Mouse (Mus musculus) limb, embryonic 14.5 days (tissue): Measurements from ENCODE around the gene Rhobtb1. TPM values are rescaled to one million over a fixed set of nuclear protein-coding genes. Genes with fewer than 3 reads are reported as not detected.

Source experiments
- ATAC-seq: fragments of 200-750 bp; cut with Nextera tagmentation; 2 replicates; pipeline ENCODE4 v1.8.0; 2017; ENCODE audit warnings: low read depth, moderate number of reproducible peaks, moderate TSS enrichment; ENCODE audit not compliant: low FRiP score
- DNase-seq: peaks from one replicate; pipeline ENCODE4 v3.0.0-alpha.2; 2015; ENCODE audit warnings: low spot score
- H3K27ac ChIP-seq: fragments of 300-500 bp; sonication (generic); replicated peaks from 2 replicates; pipeline ENCODE4 v1.5.1; 2014; ENCODE audit warnings: low read depth, mild to moderate bottlenecking, low read length, moderate library complexity, mixed read lengths
- H3K27me3 ChIP-seq: fragments of 300-500 bp; sonication (generic); 2 replicates; pipeline ENCODE4 v1.6.1; 2014; ENCODE audit warnings: low read length, mixed read lengths; ENCODE audit not compliant: control insufficient read depth, insufficient read depth
- H3K36me3 ChIP-seq: fragments of 300-500 bp; sonication (generic); 2 replicates; pipeline ENCODE4 v1.6.1; 2014; ENCODE audit warnings: mild to moderate bottlenecking, low read length, moderate library complexity, mixed read lengths; ENCODE audit not compliant: control insufficient read depth, insufficient read depth
- H3K4me1 ChIP-seq: fragments of 300-500 bp; sonication (generic); 2 replicates; pipeline ENCODE4 v1.6.1; 2014; ENCODE audit warnings: antibody characterized with exemption, low read length, mixed read lengths; ENCODE audit not compliant: control insufficient read depth, insufficient read depth
- H3K4me2 ChIP-seq: fragments of 300-500 bp; sonication (generic); replicated peaks from 2 replicates; pipeline ENCODE4 v1.6.1; 2014; ENCODE audit warnings: low read depth, mild to moderate bottlenecking, low read length, moderate library complexity; ENCODE audit not compliant: severe bottlenecking
- H3K4me3 ChIP-seq: fragments of 300-500 bp; sonication (generic); replicated peaks from 2 replicates; pipeline ENCODE4 v1.5.1; 2014; ENCODE audit warnings: low read length
- H3K9ac ChIP-seq: fragments of 300-500 bp; sonication (generic); 2 replicates; pipeline ENCODE4 v1.6.1; 2014; ENCODE audit warnings: mild to moderate bottlenecking, low read depth, low read length, moderate library complexity; ENCODE audit not compliant: severe bottlenecking
- H3K9me3 ChIP-seq: fragments of 300-500 bp; sonication (generic); 2 replicates; pipeline ENCODE4 v1.6.1; 2016; ENCODE audit warnings: low read length; ENCODE audit not compliant: control insufficient read depth
- POLR2A ChIP-seq: fragments of 200-500 bp; IDR thresholded peaks from 2 replicates; pipeline ENCODE4 v1.8.0; 2012; ENCODE audit warnings: inconsistent platforms, mild to moderate bottlenecking, moderate library complexity, borderline replicate concordance; ENCODE audit not compliant: insufficient read depth, insufficient read length; ENCODE audit errors: extremely low read depth
- WGBS: fragments of 180-500 bp; shearing (Covaris S2); extraction: QIAGEN DNeasy Blood & Tissue Kit; methylation state at CpG from one replicate; pipeline ENCODE4 v1.1.7; 2014; 5-methylcytosine and 5-hydroxymethylcytosine counted together
- polyA plus RNA-seq, 2 experiments: library from polyadenylated mRNA; depleted of rRNA in 1 of 2; stranded (reverse) in 1 of 2; unstranded in 1 of 2; fragments of >200 nt; fragmentation: Nextera tagmentation in 1 of 2; extraction: Ambion mirVana in 1 of 2; gene quantifications; 2 replicates each; pipeline versions ENCODE4 v1.2.1 to v1.2.3; 2012 to 2014

Gene Rhobtb1
- polyA plus RNA-seq, 2 experiments = 17.5 to 35.0 TPM

DNA sequence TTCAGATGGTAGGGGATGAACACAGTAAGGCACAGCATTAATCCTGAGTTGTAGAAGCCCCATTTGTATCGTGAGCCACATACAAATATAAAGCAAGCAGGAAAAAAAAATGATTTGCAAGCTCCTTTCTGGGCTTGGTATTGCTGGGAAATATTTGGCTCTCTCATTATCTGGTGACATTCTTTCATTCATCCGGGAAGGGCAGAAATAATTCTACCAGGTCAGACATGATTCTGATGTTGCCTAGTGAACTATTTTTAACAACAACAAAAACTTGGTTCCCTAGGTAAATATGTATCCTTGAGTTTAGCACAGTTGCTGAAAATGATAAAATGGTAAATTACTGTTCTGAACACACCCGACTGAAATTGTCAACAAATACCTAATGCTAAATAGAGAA, 21.2 kb downstream of the Rhobtb1 start:
- Histone ChIP-seq H3K4me2 (no peak overlapping the region), H3K4me3 (no peak overlapping the region), H3K4me1 (no peaks in the 10 kb centered on the region), H3K27ac (no peak overlapping the region), H3K9me3 (no peaks in the 10 kb centered on the region), H3K36me3 (no peaks in the 10 kb centered on the region), H3K9ac (no peak overlapping the region), H3K27me3 (no peaks in the 10 kb centered on the region)
- WGBS = 84% methylated on average over 3 of the region's 3 CpGs
- no peak for TF ChIP-seq POLR2A
- ATAC-seq = no peak
- no peak for DNase-seq

- ATAC-seq (no peak), DNase-seq (no peak)
- 81% methylated on average over 3 of the region's 3 CpGs for WGBS
- TF ChIP-seq POLR2A = no peak
- no peak overlapping the region for H3K4me2 ChIP-seq
- H3K4me3 ChIP-seq = no peak overlapping the region
- H3K27me3 ChIP-seq = no peaks in the 10 kb centered on the region
- no peak overlapping the region for H3K9ac ChIP-seq
- H3K27ac ChIP-seq = no peak overlapping the region
- H3K36me3 ChIP-seq = no peaks in the 10 kb centered on the region
- no peaks in the 10 kb centered on the region for H3K4me1 ChIP-seq
- H3K9me3 ChIP-seq = 0 out of 2 replicates have a peak, but pooled peaks cover 5% of the 10 kb centered on the region
These were observed 24.9 kb downstream of the Rhobtb1 start for GRCm38 (mm10) chr10:69176116-69176515.

DNA sequence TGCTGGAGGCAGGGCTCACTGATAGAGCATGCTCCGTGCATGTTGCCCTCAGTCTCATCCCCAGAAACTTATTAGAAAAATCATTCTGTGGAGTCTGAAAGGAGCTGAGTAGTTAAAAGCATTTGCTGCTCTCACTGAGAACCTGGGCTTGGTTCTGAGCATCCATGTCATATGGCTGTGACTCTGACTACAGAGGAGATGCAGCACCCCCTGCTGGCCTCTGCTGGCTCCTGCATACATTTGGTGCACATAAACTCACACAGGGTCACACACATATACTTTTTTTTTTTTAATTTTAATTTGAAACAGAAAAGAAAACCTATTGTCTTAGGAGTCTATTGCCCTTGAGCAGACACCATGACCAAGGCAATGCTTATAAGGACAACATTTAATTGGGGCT, 28.1 kb downstream of the Rhobtb1 start:
- no peak for ATAC-seq
- H3K9ac ChIP-seq = no peak overlapping the region
- H3K4me3 ChIP-seq = no peak overlapping the region
- H3K4me1 ChIP-seq = no peaks in the 10 kb centered on the region
- DNase-seq = no peak
- H3K36me3 ChIP-seq = no peaks in the 10 kb centered on the region
- no peak overlapping the region for H3K4me2 ChIP-seq
- no peak overlapping the region for H3K27ac ChIP-seq
- H3K27me3 ChIP-seq = no peaks in the 10 kb centered on the region
- TF ChIP-seq POLR2A = no peak
- 100% methylated on average over 1 of the region's 1 CpGs for WGBS
- H3K9me3 ChIP-seq = 0 out of 2 replicates have a peak, but pooled peaks cover 5% of the 10 kb centered on the region

GRCm38 (mm10) chr10:69180997-69181396, 29.8 kb downstream of the Rhobtb1 start:
- H3K27me3 ChIP-seq = no peaks in the 10 kb centered on the region
- H3K27ac ChIP-seq = no peak overlapping the region
- H3K4me1 ChIP-seq = peaks cover 6% of the 10 kb centered on the region; the same call in 1 of the 2 replicates
- H3K9ac ChIP-seq = no peak overlapping the region
- ATAC-seq = no peak
- WGBS = 60% methylated on average over 3 of the region's 3 CpGs
- no peak for DNase-seq
- TF ChIP-seq POLR2A = no peak
- no peak overlapping the region for H3K4me2 ChIP-seq
- no peaks in the 10 kb centered on the region for H3K36me3 ChIP-seq
- H3K9me3 ChIP-seq = 0 out of 2 replicates have a peak, but pooled peaks cover 5% of the 10 kb centered on the region
- no peak overlapping the region for H3K4me3 ChIP-seq

DNA sequence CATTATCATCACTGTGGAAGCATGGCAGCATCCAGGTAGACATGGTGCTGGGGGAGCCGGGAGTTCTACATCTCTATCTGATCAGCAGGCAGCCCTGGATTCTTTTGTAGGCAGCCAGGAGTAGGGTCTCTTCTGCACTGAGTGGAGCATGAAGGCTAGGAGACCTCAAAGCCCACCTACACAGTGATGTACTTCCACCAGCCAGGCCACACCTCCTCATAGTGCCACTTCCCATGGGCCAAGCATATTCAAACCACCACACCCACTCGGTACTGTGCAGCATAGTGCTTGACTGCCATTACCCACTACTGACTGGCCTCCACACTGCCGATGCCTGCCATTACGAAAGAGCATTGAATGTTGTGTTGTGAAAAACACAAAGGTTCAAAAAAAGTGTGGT, 33.7 kb downstream of the Rhobtb1 start:
- H3K9ac ChIP-seq = no peak overlapping the region
- ATAC-seq (no peak), DNase-seq (no peak)
- TF ChIP-seq POLR2A = no peak
- H3K4me1 ChIP-seq = peaks cover 6% of the 10 kb centered on the region; the same call in 1 of the 2 replicates
- H3K4me2 ChIP-seq = 0 out of 2 replicates have a peak overlapping the region, but pooled peaks have one; percentile 42
- H3K27me3 ChIP-seq = no peaks in the 10 kb centered on the region
- WGBS = 93% methylated on average over 4 of the region's 4 CpGs
- no peaks in the 10 kb centered on the region for H3K36me3 ChIP-seq
- H3K27ac ChIP-seq = no peak overlapping the region
- H3K9me3 ChIP-seq = no peaks in the 10 kb centered on the region
- no peak overlapping the region for H3K4me3 ChIP-seq

DNA sequence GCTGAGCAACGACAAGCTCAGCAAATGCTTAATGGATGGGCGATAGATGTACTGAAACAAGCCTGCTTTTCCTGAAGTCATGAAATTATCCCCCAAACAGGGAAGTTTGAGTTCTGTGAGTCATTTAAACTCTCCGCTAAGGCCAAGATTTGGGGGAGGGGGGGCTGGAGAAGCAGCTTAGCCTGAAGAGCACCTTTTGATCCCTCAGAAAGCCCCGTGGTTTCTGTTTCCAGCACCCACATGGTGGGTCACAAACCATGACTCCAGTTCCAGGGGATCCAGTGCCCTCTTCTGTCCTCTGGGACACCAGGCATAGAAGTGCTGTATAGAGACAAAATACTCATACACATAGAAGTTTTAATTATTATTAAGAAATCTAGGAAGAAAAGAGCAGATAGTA, 34.2 kb downstream of the Rhobtb1 start:
- DNase-seq = peak; percentile 31
- 55% methylated on average over 4 of the region's 4 CpGs for WGBS
- H3K4me2 ChIP-seq = peak overlapping the region; percentile 42

More for the DNA sequence above, 34.2 kb downstream of the Rhobtb1 start:
- H3K4me1 ChIP-seq = peaks cover 6% of the 10 kb centered on the region; the same call in 1 of the 2 replicates
- H3K9ac ChIP-seq = no peak overlapping the region
- TF ChIP-seq POLR2A = no peak
- no peaks in the 10 kb centered on the region for H3K9me3 ChIP-seq
- no peaks in the 10 kb centered on the region for H3K36me3 ChIP-seq
- no peaks in the 10 kb centered on the region for H3K27me3 ChIP-seq
- H3K4me3 ChIP-seq = no peak overlapping the region
- ATAC-seq = no peak
- H3K27ac ChIP-seq = peak overlapping the region; percentile 63; the same call in 1 of the 2 replicates
